Comparison of ENCODE assay signal across 27 mouse cellular contexts in the genomic region with DNA sequence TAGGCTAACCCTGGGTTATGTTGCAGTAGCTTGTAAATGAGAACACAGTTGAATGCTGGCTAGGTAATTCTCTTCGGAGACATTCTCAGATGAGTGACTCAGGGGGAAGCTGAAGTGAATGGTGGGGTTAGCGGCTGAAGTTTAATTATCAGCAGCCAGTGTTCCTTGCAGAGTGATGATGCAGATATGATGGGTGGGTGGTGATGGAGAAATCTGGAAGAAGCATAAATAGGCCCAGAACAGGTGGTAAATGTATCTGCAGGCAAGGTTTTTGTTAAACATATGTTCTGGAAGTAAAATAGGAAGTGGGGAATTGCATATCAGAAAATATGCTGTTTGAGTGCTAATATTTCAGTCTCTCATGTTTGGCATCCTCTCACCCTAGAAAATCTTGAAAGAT.
A peak's percentile ranks its signal among the peaks of the same experiment; 100 is the strongest.
DNase-seq lines count a peak whose midpoint lies in the region; ATAC-seq lines count a peak whose summit lies in the region.
"Had no signal": no experiment of that assay in that cellular context is flagged by ENCODE, and none has a peak within 500 bp of the region (broad histone marks: within the 10 kb centered on the region; RNA-seq: fewer than 3 reads in every experiment).

No protein-coding gene starts in this region.

- no peaks in the 10 kb centered on the region for H3K9me3 ChIP-seq in hindbrain, embryonic 11.5 days (ENCODE audit: control insufficient read depth, low read length)
- H3K9me3 ChIP-seq: forebrain, embryonic 13.5 days; hindbrain, embryonic 10.5 days; limb, embryonic 13.5 days; lung, embryonic 15.5 days; midbrain, embryonic 12.5 days; neural tube, embryonic 12.5 days had no signal

- no peak overlapping the region for H3K4me2 ChIP-seq in hindbrain, embryonic 11.5 days (replicated peaks; ENCODE audit: low read depth, low read length)
- H3K4me2 ChIP-seq: forebrain, embryonic 13.5 days; limb, embryonic 13.5 days; liver, embryonic 11.5 days; lung, embryonic 15.5 days; midbrain, embryonic 12.5 days; neural tube, embryonic 12.5 days had no signal

- H3K4me1 ChIP-seq in hindbrain, embryonic 11.5 days (replicated peaks; ENCODE audit: control insufficient read depth, insufficient read depth, low read length): no peaks in the 10 kb centered on the region
- H3K4me1 ChIP-seq: forebrain, embryonic 13.5 days; hindbrain, embryonic 10.5 days; limb, embryonic 13.5 days; lung, embryonic 15.5 days; midbrain, embryonic 12.5 days; neural tube, embryonic 12.5 days had no signal

- H3K27me3 ChIP-seq in hindbrain, embryonic 11.5 days (ENCODE audit: control insufficient read depth, insufficient read depth, low read length): no peaks in the 10 kb centered on the region
- H3K27me3 ChIP-seq: forebrain, embryonic 13.5 days; limb, embryonic 13.5 days; lung, embryonic 15.5 days; midbrain, embryonic 12.5 days; neural tube, embryonic 12.5 days had no signal

- H3K27ac ChIP-seq in hindbrain, embryonic 11.5 days (ENCODE audit: low read depth, low read length): no peak overlapping the region
- H3K27ac ChIP-seq: forebrain, embryonic 13.5 days; hindbrain, embryonic 10.5 days; limb, embryonic 13.5 days; lung, embryonic 15.5 days; midbrain, embryonic 12.5 days; neural tube, embryonic 12.5 days had no signal

- H3K9ac ChIP-seq in hindbrain, embryonic 11.5 days (ENCODE audit: low read depth, low read length): no peak overlapping the region
- H3K9ac ChIP-seq: forebrain, embryonic 13.5 days; limb, embryonic 13.5 days; lung, embryonic 15.5 days; midbrain, embryonic 12.5 days; neural tube, embryonic 12.5 days had no signal

- DNase-seq in frontal cortex, adult 2 months (ENCODE audit: extremely low spot score in 1 of 2, low spot score in 1 of 2): peak; percentile 13 to 62
- no peak for DNase-seq in frontal cortex, postnatal 25 days (ENCODE audit: low spot score in 2 of 2)
- DNase-seq in left cerebral cortex, postnatal 14 days (ENCODE audit: low spot score in 2 of 2): peak; percentile 20 to 26
- DNase-seq in left cerebral cortex, adult 18-20 months (ENCODE audit: low spot score in 2 of 2): no peak
- peak; percentile 9 for DNase-seq in layer of hippocampus, adult 9-10 months (ENCODE audit: low spot score)
- DNase-seq in right cerebral cortex, postnatal 36 days (ENCODE audit: low spot score in 2 of 2): peak; percentile 8 to 33
- DNase-seq in hindbrain, embryonic 11.5 days (ENCODE audit: low spot score): no peak
- DNase-seq in gastrocnemius, postnatal 4 days (ENCODE audit: low spot score in 2 of 2): no peak
- DNase-seq: adrenal gland, adult 8-10 months; cerebellum, adult 8-10 months; cerebellum, postnatal 25 days; gastrocnemius, postnatal 10 days; heart, postnatal 14 days; kidney, adult 2 months; kidney, postnatal 4 days; lung, postnatal 36 days; thymus, postnatal 4 days had no signal

- ATAC-seq in hindbrain, embryonic 11.5 days (ENCODE audit: low FRiP score): no peak
- ATAC-seq: forebrain, embryonic 13.5 days; hindbrain, embryonic 16.5 days had no signal

- intact Hi-C loops in left cerebral cortex, postnatal 14 days (cut with DNase I): no loop called here

- 93% methylated on average over 2 of the region's 2 CpGs for WGBS in hindbrain, embryonic 11.5 days

- no peak overlapping the region for H3K4me3 ChIP-seq in hindbrain, embryonic 11.5 days (ENCODE audit: low read depth, low read length)
- H3K4me3 ChIP-seq: forebrain, embryonic 13.5 days; hindbrain, embryonic 10.5 days; limb, embryonic 13.5 days; lung, embryonic 15.5 days; midbrain, embryonic 12.5 days; myocyte; neural tube, embryonic 12.5 days had no signal

- H3K36me3 ChIP-seq in hindbrain, embryonic 11.5 days (ENCODE audit: control insufficient read depth, insufficient read depth, low read length): no peaks in the 10 kb centered on the region
- H3K36me3 ChIP-seq: G1E; hindbrain, embryonic 10.5 days; limb, embryonic 13.5 days; lung, embryonic 15.5 days; midbrain, embryonic 12.5 days; neural tube, embryonic 12.5 days had no signal

Comparison
In these comparisons a context has a peak if more than half of its experiments do, and no peak if none do; other contexts are left out.
1. DNase-seq: peak in frontal cortex, adult 2 months (2 of 2), left cerebral cortex, postnatal 14 days (2 of 2), layer of hippocampus, adult 9-10 months (single experiment) and right cerebral cortex, postnatal 36 days (2 of 2); none in frontal cortex, postnatal 25 days (0 of 2), left cerebral cortex, adult 18-20 months (0 of 2), hindbrain, embryonic 11.5 days (single experiment) and gastrocnemius, postnatal 4 days (0 of 2).